Mouse (Mus musculus): ENCODE measurements around the gene Troap. TPM values are rescaled to one million over a fixed set of nuclear protein-coding genes. Genes with fewer than 3 reads are reported as not detected.

The Troap gene
- polyA plus RNA-seq (2015; fragmentation: Nextera tagmentation; extraction: Ambion mirVana): 3.2 and 4.9 TPM in 2 replicates

DNA sequence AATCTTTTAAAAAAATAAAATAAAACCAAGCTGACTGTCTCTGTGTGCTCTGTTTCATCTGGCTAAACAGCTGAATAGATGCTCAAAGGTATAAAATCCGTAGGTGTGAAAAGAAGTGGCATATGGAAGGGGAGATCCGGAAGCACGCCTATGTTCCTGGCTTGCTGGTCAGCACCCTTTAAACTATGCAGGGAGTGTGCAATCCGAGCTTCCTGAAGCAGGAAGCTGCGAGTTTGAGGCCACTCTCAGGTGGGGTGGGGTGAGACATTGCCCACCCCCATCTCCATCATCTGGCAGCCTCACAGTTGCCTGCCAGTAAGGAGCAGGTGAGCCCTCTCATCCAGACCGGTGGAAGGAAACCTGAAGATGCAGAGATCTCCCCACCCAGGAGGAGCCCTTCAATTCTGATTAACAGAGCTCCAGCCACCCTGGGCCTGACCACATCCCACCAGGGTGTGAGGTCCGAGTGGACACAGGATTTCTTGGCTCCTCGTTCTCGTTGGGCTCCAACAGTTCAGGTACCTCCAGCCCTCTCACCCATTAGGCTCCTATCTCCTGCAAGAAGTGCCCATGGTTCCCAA lies at the start of gene Troap:
Troap (plus strand) TSS at position 557 of the 581 bp plus-strand sequence.
- peak; percentile 50 for ATAC-seq
- Histone ChIP-seq H3K9me3 (replicated peaks; ENCODE audit: control insufficient read depth, low read length, poor library complexity, severe bottlenecking) (no peaks in the 10 kb centered on the region), H3K4me3 (ENCODE audit: low read depth, low read length) (peak within 1 kb of the TSS; percentile 53), H3K4me2 (ENCODE audit: low read length) (peak within 1 kb of the TSS; percentile 95), H3K36me3 (ENCODE audit: control insufficient read depth, insufficient read depth, low read length) (no peaks in the 10 kb centered on the region), H3K27ac (ENCODE audit: low read length) (peak within 1 kb of the TSS; percentile 93), H3K27me3 (ENCODE audit: control insufficient read depth, insufficient read depth, low read depth, low read length) (no peaks in the 10 kb centered on the region), H3K9ac (ENCODE audit: low read depth, low read length) (peak within 1 kb of the TSS; percentile 73), H3K4me1 (ENCODE audit: control insufficient read depth, insufficient read depth, low read length) (peaks cover 13% of the 10 kb centered on the region)
- WGBS: 27% methylated on average over 9 of the region's 9 CpGs

DNA sequence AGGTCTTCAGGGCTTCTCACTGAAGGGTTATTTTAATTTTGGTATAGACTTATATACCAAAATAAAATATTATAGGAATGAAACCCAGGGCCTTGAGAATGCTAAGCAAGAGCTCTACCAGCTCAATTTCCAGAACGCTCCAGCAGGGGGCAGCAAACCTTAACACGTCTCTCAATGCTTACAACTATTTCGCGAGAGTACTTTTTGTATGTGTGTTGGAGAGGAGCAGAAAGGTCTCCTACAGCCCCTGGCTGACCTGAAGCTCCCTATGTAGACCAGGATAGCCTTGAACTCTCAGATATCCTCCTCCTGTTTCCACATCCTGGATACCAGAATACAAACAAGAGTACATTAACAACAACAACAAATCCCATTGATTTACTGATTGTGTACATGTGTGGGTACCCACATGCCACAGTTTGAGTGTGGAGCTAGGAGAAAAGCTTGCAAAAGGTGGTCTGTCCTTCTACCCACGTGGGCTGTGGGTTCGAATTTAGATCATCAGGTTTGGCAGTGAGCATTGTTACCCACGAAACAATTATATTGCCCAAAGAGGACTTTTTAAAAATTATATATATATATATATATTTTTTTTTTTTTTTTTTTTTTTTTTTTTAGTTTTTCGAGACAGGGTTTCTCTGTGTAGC lies 49.6 kb upstream of the Troap start:
- H3K36me3 ChIP-seq (ENCODE audit: control insufficient read depth, insufficient read depth, low read length): no peaks in the 10 kb centered on the region
- 25% methylated on average over 7 of the region's 8 CpGs for WGBS

DNA sequence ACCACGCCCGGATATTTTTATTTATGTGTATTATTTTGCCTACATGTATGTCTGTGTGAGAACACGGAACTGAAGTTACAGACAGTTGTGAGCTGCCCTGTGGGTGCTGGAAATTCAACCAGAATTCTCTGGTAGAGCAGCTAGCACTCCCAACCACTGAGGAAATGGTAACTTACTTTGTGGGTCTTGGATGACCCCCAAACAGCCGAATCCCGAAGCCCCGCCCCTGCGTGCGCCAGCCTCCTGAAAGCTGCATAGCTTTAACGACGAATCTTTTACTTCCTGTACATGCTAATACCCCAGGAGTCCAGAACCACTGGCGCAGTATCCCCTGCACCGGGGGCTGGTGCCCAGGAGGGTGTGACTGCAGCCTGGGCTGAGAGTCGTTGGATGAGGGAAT lies 49.0 kb upstream of the Troap start:
- ATAC-seq: no peak
- H3K4me1 ChIP-seq (ENCODE audit: control insufficient read depth, insufficient read depth, low read length): peaks cover 13% of the 10 kb centered on the region
- H3K9me3 ChIP-seq (replicated peaks; ENCODE audit: control insufficient read depth, low read length, poor library complexity, severe bottlenecking): no peaks in the 10 kb centered on the region
- H3K9ac ChIP-seq (ENCODE audit: low read depth, low read length): no peak overlapping the region
- no peaks in the 10 kb centered on the region for H3K36me3 ChIP-seq (ENCODE audit: control insufficient read depth, insufficient read depth, low read length)
- no peak overlapping the region for H3K4me3 ChIP-seq (ENCODE audit: low read depth, low read length)
- peaks cover 1% of the 10 kb centered on the region; the same call in 1 of the 2 replicates for H3K27me3 ChIP-seq (ENCODE audit: control insufficient read depth, insufficient read depth, low read depth, low read length)
- no peak overlapping the region for H3K27ac ChIP-seq (ENCODE audit: low read length)
- no peak overlapping the region for H3K4me2 ChIP-seq (ENCODE audit: low read length)
- 84% methylated on average over 13 of the region's 13 CpGs for WGBS

More for the DNA sequence above, 49.6 kb upstream of the Troap start:
- no peak overlapping the region for H3K4me2 ChIP-seq (ENCODE audit: low read length)
- ATAC-seq: no peak
- no peak overlapping the region for H3K9ac ChIP-seq (ENCODE audit: low read depth, low read length)
- H3K4me3 ChIP-seq (ENCODE audit: low read depth, low read length): no peak overlapping the region
- H3K27me3 ChIP-seq (ENCODE audit: control insufficient read depth, insufficient read depth, low read depth, low read length): no peaks in the 10 kb centered on the region
- no peak overlapping the region for H3K27ac ChIP-seq (ENCODE audit: low read length)
- peaks cover 7% of the 10 kb centered on the region for H3K4me1 ChIP-seq (ENCODE audit: control insufficient read depth, insufficient read depth, low read length)
- H3K9me3 ChIP-seq (replicated peaks; ENCODE audit: control insufficient read depth, low read length, poor library complexity, severe bottlenecking): no peaks in the 10 kb centered on the region

DNA sequence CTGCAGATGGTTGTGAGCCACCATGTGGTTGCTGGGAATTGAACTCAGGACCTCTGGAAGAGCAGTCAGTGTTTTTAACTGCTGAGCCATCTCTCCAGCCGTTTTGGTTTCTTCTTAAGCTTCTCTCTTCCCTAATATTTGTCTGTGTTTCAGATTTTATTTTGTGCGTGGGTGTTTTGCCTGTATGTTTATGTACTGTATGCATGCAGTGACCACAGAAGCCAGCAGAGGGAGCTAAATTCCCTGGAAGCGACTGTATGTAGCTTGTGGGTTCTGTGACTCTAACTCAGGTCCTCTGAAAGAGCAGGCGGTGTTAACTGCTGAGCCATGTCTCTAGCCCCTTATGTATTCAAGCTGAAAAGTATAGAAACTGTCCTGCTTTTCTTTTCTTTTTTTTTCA lies 48.1 kb upstream of the Troap start:
- H3K27ac ChIP-seq (ENCODE audit: low read length): no peak overlapping the region
- ATAC-seq: no peak
- 55% methylated on average over 4 of the region's 4 CpGs for WGBS
- peaks cover 14% of the 10 kb centered on the region for H3K4me1 ChIP-seq (ENCODE audit: control insufficient read depth, insufficient read depth, low read length)
- peaks cover 5% of the 10 kb centered on the region for H3K27me3 ChIP-seq (ENCODE audit: control insufficient read depth, insufficient read depth, low read depth, low read length)
- no peak overlapping the region for H3K9ac ChIP-seq (ENCODE audit: low read depth, low read length)
- no peaks in the 10 kb centered on the region for H3K9me3 ChIP-seq (replicated peaks; ENCODE audit: control insufficient read depth, low read length, poor library complexity, severe bottlenecking)
- H3K4me2 ChIP-seq (ENCODE audit: low read length): no peak overlapping the region
- H3K4me3 ChIP-seq (ENCODE audit: low read depth, low read length): no peak overlapping the region
- H3K36me3 ChIP-seq (ENCODE audit: control insufficient read depth, insufficient read depth, low read length): no peaks in the 10 kb centered on the region

DNA sequence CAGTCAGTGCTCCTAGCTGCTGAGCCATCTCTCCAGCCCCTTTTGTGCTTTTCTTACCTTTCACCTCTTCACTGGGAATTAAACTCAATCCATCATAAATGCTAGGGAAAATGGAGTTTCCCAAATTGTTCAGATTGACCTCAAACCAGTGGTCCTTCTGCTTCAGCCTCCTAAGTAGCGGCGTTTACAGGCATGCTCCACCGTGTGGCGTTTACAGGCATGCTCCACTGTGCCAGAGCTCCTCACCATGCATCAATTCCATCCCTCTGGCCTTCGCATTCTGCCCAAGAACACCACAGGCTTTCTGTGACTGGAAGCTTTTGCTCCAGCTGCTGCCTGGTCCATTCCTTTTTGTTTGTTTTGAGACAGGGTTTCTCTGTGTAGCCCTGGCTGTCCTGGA lies 47.3 kb upstream of the Troap start:
- Histone ChIP-seq H3K27ac (ENCODE audit: low read length) (no peak overlapping the region), H3K4me1 (ENCODE audit: control insufficient read depth, insufficient read depth, low read length) (peaks cover 14% of the 10 kb centered on the region), H3K27me3 (ENCODE audit: control insufficient read depth, insufficient read depth, low read depth, low read length) (peaks cover 6% of the 10 kb centered on the region), H3K36me3 (ENCODE audit: control insufficient read depth, insufficient read depth, low read length) (no peaks in the 10 kb centered on the region), H3K4me3 (ENCODE audit: low read depth, low read length) (no peak overlapping the region), H3K9me3 (replicated peaks; ENCODE audit: control insufficient read depth, low read length, poor library complexity, severe bottlenecking) (no peaks in the 10 kb centered on the region), H3K4me2 (ENCODE audit: low read length) (no peak overlapping the region), H3K9ac (ENCODE audit: low read depth, low read length) (no peak overlapping the region)
- WGBS: 71% methylated on average over 5 of the region's 5 CpGs
- ATAC-seq: no peak

DNA sequence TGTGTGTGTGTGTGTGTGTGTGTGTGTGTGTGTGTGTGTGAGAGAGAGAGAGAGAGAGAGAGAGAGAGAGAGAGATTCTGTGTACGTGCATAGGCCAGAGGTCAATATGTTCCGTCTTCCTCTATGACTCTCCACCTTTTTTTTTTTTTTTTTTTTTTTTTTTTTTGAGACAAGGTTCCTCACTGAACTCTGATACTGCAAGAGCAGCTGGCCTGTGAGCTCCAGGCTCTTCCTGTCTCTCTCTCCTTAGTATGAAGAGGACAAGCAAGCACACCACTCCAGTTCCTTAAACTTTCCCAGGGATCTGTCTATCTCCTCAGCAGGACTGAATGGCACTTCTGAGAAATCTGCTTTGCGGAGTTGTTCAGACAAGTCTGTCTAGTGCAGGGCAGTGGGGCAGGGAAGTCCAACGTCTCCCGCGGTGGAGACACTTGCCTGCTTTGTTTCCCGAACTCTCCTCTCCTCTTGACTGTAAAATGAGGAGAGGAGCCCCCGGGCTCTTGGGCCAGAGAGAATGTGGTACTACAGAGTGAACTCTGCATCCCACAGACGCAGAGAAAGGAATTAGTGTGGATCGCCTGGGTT lies 45.4 kb upstream of the Troap start:
- 10% methylated on average over 10 of the region's 10 CpGs for WGBS

DNA sequence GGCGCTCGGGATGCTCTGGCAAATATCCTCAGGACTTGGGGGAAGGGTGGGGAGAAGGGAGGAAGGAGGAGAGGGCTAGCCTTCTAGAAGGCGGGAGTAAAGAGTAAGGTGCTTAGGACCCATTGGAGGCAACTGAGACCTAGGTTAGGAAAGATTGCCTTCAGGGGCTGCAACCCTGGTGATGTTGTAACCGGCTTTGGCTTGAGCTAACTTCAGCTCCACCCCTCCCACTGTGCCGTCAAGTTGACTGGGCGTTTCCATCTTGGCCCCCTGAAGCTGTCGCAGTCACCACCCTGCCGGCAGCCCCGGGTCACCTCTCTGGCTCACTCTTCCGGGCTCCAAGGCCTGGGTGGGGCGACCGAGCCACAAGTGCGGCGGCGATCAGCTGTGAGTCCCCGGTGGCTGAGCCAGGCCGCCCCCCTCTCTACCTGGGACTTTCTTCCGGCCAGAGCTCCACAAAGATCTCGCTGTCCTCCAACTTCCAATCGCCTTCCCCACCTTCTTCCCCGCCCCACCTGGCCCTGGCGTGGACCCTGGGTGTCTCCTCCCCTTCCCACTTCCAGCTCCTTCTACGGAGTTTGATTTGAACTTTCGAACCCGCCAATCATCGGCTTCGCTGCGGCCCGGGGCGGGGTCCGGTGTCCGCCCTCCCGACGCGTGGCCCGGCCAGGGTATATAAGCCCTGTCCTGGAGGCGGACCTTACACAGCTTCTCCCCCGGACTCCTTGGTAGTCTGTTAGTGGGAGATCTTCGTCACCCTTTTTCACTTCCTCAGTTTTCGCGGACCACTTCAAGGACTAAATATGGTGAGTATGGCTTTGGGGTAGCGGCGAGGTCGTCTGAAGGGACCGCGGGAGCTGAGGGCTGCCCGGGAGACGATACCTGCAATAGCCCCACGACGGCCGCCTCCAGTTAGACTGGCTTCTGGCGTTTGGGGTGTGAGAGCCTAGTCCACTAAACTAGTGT lies 44.5 kb upstream of the Troap start, which contains the start of gene Tuba1c:
Tuba1c (plus strand) TSS at position 273 of the 966 bp plus-strand sequence.
- Histone ChIP-seq H3K36me3 (ENCODE audit: control insufficient read depth, insufficient read depth, low read length) (no peaks in the 10 kb centered on the region), H3K4me3 (ENCODE audit: low read depth, low read length) (peak within 1 kb of the TSS; percentile 32), H3K9ac (ENCODE audit: low read depth, low read length) (peak within 1 kb of the TSS; percentile 50), H3K9me3 (replicated peaks; ENCODE audit: control insufficient read depth, low read length, poor library complexity, severe bottlenecking) (no peaks in the 10 kb centered on the region), H3K27ac (ENCODE audit: low read length) (no peak within 1 kb of the TSS), H3K4me2 (ENCODE audit: low read length) (peak within 1 kb of the TSS; percentile 58), H3K27me3 (ENCODE audit: control insufficient read depth, insufficient read depth, low read depth, low read length) (peaks cover 6% of the 10 kb centered on the region), H3K4me1 (ENCODE audit: control insufficient read depth, insufficient read depth, low read length) (peaks cover 14% of the 10 kb centered on the region)
- WGBS: under 1% methylated on average over 52 of the region's 52 CpGs
- 0 out of 2 replicates have a peak, but pooled peaks have one; percentile 11 for ATAC-seq

More for the DNA sequence above, 45.4 kb upstream of the Troap start:
- H3K4me1 ChIP-seq (ENCODE audit: control insufficient read depth, insufficient read depth, low read length): peaks cover 14% of the 10 kb centered on the region
- H3K4me3 ChIP-seq (ENCODE audit: low read depth, low read length): peak overlapping the region; percentile 32; the same call in 1 of the 2 replicates
- no peak for ATAC-seq
- no peak overlapping the region for H3K9ac ChIP-seq (ENCODE audit: low read depth, low read length)
- peaks cover 6% of the 10 kb centered on the region for H3K27me3 ChIP-seq (ENCODE audit: control insufficient read depth, insufficient read depth, low read depth, low read length)
- H3K4me2 ChIP-seq (ENCODE audit: low read length): peak overlapping the region; percentile 58
- H3K27ac ChIP-seq (ENCODE audit: low read length): no peak overlapping the region
- no peaks in the 10 kb centered on the region for H3K36me3 ChIP-seq (ENCODE audit: control insufficient read depth, insufficient read depth, low read length)
- H3K9me3 ChIP-seq (replicated peaks; ENCODE audit: control insufficient read depth, low read length, poor library complexity, severe bottlenecking): no peaks in the 10 kb centered on the region

DNA sequence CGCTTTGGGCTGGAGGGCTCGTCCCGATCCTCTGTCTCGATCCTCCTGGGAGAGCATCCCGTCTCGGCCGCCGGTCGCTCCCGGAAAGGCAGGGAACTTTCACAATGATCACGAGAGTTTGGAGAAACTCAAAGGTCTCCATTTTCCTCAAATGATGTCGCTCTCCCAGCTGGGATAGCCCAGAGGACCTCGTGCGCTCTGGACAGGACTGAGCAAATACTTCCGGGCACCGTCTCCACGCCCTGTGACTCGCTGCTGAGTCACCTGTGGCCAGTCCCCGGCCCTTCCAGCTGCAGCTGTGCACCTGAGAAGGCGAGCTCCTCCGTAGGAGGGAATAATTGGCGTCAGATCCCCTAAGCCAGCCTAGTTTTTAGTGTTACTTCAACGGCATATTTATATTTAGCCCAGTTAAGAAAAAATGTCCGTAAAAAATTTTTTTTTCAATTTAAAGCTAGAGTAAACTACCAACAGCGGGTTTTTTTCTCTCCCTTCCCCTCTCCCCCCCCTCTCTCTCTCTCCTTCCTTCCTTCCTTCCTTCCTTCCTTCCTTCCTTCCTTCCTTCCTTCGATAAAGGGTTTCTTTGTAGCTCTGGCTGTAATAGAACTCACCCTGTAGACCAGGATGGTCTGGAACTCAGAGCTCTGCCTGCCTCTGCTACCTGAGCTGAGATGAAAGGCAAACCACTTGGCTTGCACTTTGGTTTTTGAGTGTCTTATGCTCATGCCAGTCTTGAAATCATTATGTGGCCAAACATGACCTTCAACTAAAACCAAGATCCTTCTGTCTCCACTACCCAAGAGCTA lies 43.6 kb upstream of the Troap start:
- H3K4me1 ChIP-seq (ENCODE audit: control insufficient read depth, insufficient read depth, low read length): peaks cover 14% of the 10 kb centered on the region
- H3K9ac ChIP-seq (ENCODE audit: low read depth, low read length): no peak overlapping the region
- no peak overlapping the region for H3K27ac ChIP-seq (ENCODE audit: low read length)
- no peak for ATAC-seq
- peak overlapping the region; percentile 58 for H3K4me2 ChIP-seq (ENCODE audit: low read length)
- 20% methylated on average over 26 of the region's 26 CpGs for WGBS
- H3K4me3 ChIP-seq (ENCODE audit: low read depth, low read length): peak overlapping the region; percentile 32
- H3K36me3 ChIP-seq (ENCODE audit: control insufficient read depth, insufficient read depth, low read length): no peaks in the 10 kb centered on the region
- H3K9me3 ChIP-seq (replicated peaks; ENCODE audit: control insufficient read depth, low read length, poor library complexity, severe bottlenecking): no peaks in the 10 kb centered on the region
- peaks cover 6% of the 10 kb centered on the region for H3K27me3 ChIP-seq (ENCODE audit: control insufficient read depth, insufficient read depth, low read depth, low read length)
